ENCODE assay signal across 8 mouse cellular contexts in genomic region chr2:26342044-26342443, GRCm38 (mm10). TPM values are rescaled to one million over a fixed set of nuclear protein-coding genes. Genes with fewer than 3 reads are reported as not detected.
A peak's percentile ranks its signal among the peaks of the same experiment; 100 is the strongest.
DNase-seq lines count a peak whose midpoint lies in the region; ATAC-seq lines count a peak whose summit lies in the region.

No protein-coding gene starts in this region.

- H3K4me2 ChIP-seq in embryonic facial prominence, embryonic 12.5 days (replicated peaks), result no peak overlapping the region
- H3K4me2 ChIP-seq in kidney, embryonic 14.5 days (replicated peaks; ENCODE audit: low read depth, low read length), result no peak overlapping the region

- H3K27me3 ChIP-seq in embryonic facial prominence, embryonic 12.5 days, result no peaks in the 10 kb centered on the region
- no peaks in the 10 kb centered on the region for H3K27me3 ChIP-seq in embryonic facial prominence, embryonic 10.5 days (replicated peaks; ENCODE audit: low read depth, poor library complexity, severe bottlenecking)
- no peaks in the 10 kb centered on the region for H3K27me3 ChIP-seq in kidney, embryonic 14.5 days (ENCODE audit: control insufficient read depth, insufficient read depth, low read length)

- peaks cover 84% of the 10 kb centered on the region for H3K36me3 ChIP-seq in embryonic facial prominence, embryonic 12.5 days
- H3K36me3 ChIP-seq in embryonic facial prominence, embryonic 10.5 days (replicated peaks), result peaks cover 88% of the 10 kb centered on the region
- peaks cover 76% of the 10 kb centered on the region for H3K36me3 ChIP-seq in kidney, embryonic 14.5 days (ENCODE audit: control insufficient read depth, insufficient read depth, low read length)

- H3K4me3 ChIP-seq in embryonic facial prominence, embryonic 12.5 days, result no peak overlapping the region
- no peak overlapping the region for H3K4me3 ChIP-seq in embryonic facial prominence, embryonic 10.5 days
- H3K4me3 ChIP-seq in kidney, embryonic 14.5 days (ENCODE audit: low read length), result no peak overlapping the region

- 0 out of 2 replicates have a peak, but pooled peaks cover under 1% of the 10 kb centered on the region for H3K4me1 ChIP-seq in embryonic facial prominence, embryonic 12.5 days
- peaks cover 5% of the 10 kb centered on the region; the same call in 1 of the 2 replicates for H3K4me1 ChIP-seq in embryonic facial prominence, embryonic 10.5 days
- H3K4me1 ChIP-seq in kidney, embryonic 14.5 days (ENCODE audit: control insufficient read depth, insufficient read depth, low read length), result peaks cover 10% of the 10 kb centered on the region

- ATAC-seq in embryonic facial prominence, embryonic 12.5 days (ENCODE audit: insufficient number of reproducible peaks, insufficient read depth, low FRiP score, low TSS enrichment), result no peak
- ATAC-seq in kidney, embryonic 14.5 days (ENCODE audit: low FRiP score, low TSS enrichment), result peak; percentile 33; the same call in 1 of the 2 replicates

- H3K9me3 ChIP-seq in embryonic facial prominence, embryonic 12.5 days, result no peaks in the 10 kb centered on the region
- H3K9me3 ChIP-seq in embryonic facial prominence, embryonic 10.5 days, result no peaks in the 10 kb centered on the region
- H3K9me3 ChIP-seq in kidney, embryonic 14.5 days (ENCODE audit: control insufficient read depth, low read length), result no peaks in the 10 kb centered on the region

- no peak for DNase-seq in embryonic facial prominence, embryonic 10.5 days (ENCODE audit: low spot score)
- peak; percentile 85 for DNase-seq in cerebellum, adult 11-12 months
- peak; percentile 83 to 85 for DNase-seq in heart, adult 9 months (ENCODE audit: low spot score in 2 of 2)
- DNase-seq in liver, result peak; percentile 29
- DNase-seq in right cerebral cortex, postnatal 14 days, result peak; percentile 82
- DNase-seq in thymus, postnatal 36 days, result no peak

- no peak overlapping the region for H3K9ac ChIP-seq in embryonic facial prominence, embryonic 12.5 days
- H3K9ac ChIP-seq in kidney, embryonic 14.5 days (ENCODE audit: low read depth, low read length), result no peak overlapping the region

- 0 out of 2 replicates have a peak overlapping the region, but pooled peaks have one; percentile 12 for H3K27ac ChIP-seq in embryonic facial prominence, embryonic 12.5 days
- no peak overlapping the region for H3K27ac ChIP-seq in embryonic facial prominence, embryonic 10.5 days (replicated peaks)
- peak overlapping the region; percentile 79; the same call in 1 of the 2 replicates for H3K27ac ChIP-seq in kidney, embryonic 14.5 days (ENCODE audit: low read depth, low read length)

- WGBS in embryonic facial prominence, embryonic 12.5 days, result 80% methylated on average over 10 of the region's 10 CpGs
- 90% methylated on average over 10 of the region's 10 CpGs for WGBS in embryonic facial prominence, embryonic 10.5 days
- WGBS in kidney, embryonic 14.5 days, result 72% methylated on average over 10 of the region's 10 CpGs

RNA-seq across cellular contexts. Expression of gene Dnlz, which starts 9.9 kb away (rescaled TPM):
- polyA plus RNA-seq in embryonic facial prominence, embryonic 12.5 days (2016; fragmentation: Nextera tagmentation; extraction: Ambion mirVana), result 31.8 and 33.1 TPM in 2 replicates
- 31.5 and 32.2 TPM in 2 replicates for polyA plus RNA-seq in embryonic facial prominence, embryonic 10.5 days (2016; fragmentation: Nextera tagmentation; extraction: Ambion mirVana)
- 27.4 and 33.3 TPM in 2 replicates for polyA plus RNA-seq in kidney, embryonic 14.5 days (2014; fragmentation: Nextera tagmentation; extraction: Ambion mirVana)

RNA-seq across cellular contexts. Expression of gene Card9, which starts 18.7 kb away (rescaled TPM):
- polyA plus RNA-seq in embryonic facial prominence, embryonic 12.5 days (2016; fragmentation: Nextera tagmentation; extraction: Ambion mirVana), result 0.87 and 0.97 TPM in 2 replicates
- polyA plus RNA-seq in embryonic facial prominence, embryonic 10.5 days (2016; fragmentation: Nextera tagmentation; extraction: Ambion mirVana), result 0.87 and 0.96 TPM in 2 replicates
- 0.24 and 0.53 TPM in 2 replicates for polyA plus RNA-seq in kidney, embryonic 14.5 days (2014; fragmentation: Nextera tagmentation; extraction: Ambion mirVana)

RNA-seq across cellular contexts. Expression of gene Gpsm1, which starts 26.7 kb away (rescaled TPM):
- 82.6 and 91.1 TPM in 2 replicates for polyA plus RNA-seq in embryonic facial prominence, embryonic 12.5 days (2016; fragmentation: Nextera tagmentation; extraction: Ambion mirVana)
- 96.7 and 97.2 TPM in 2 replicates for polyA plus RNA-seq in embryonic facial prominence, embryonic 10.5 days (2016; fragmentation: Nextera tagmentation; extraction: Ambion mirVana)
- polyA plus RNA-seq in kidney, embryonic 14.5 days (2014; fragmentation: Nextera tagmentation; extraction: Ambion mirVana), result 25.7 and 27.1 TPM in 2 replicates

RNA-seq across cellular contexts. Expression of gene Snapc4, which starts 38.4 kb away (rescaled TPM):
- polyA plus RNA-seq in embryonic facial prominence, embryonic 12.5 days (2016; fragmentation: Nextera tagmentation; extraction: Ambion mirVana), result 39.2 and 42.7 TPM in 2 replicates
- 39.3 and 39.8 TPM in 2 replicates for polyA plus RNA-seq in embryonic facial prominence, embryonic 10.5 days (2016; fragmentation: Nextera tagmentation; extraction: Ambion mirVana)
- 24.6 and 29.3 TPM in 2 replicates for polyA plus RNA-seq in kidney, embryonic 14.5 days (2014; fragmentation: Nextera tagmentation; extraction: Ambion mirVana)

RNA-seq across cellular contexts. Expression of gene Entr1, which starts 47.1 kb away (rescaled TPM):
- polyA plus RNA-seq in embryonic facial prominence, embryonic 12.5 days (2016; fragmentation: Nextera tagmentation; extraction: Ambion mirVana), result 184 and 188 TPM in 2 replicates
- polyA plus RNA-seq in embryonic facial prominence, embryonic 10.5 days (2016; fragmentation: Nextera tagmentation; extraction: Ambion mirVana), result 133 and 137 TPM in 2 replicates
- 86.1 and 112 TPM in 2 replicates for polyA plus RNA-seq in kidney, embryonic 14.5 days (2014; fragmentation: Nextera tagmentation; extraction: Ambion mirVana)

Comparison
In these comparisons a context has a peak if more than half of its experiments do, and no peak if none do; other contexts are left out.
1. DNase-seq: peak in cerebellum, adult 11-12 months (single experiment), heart, adult 9 months (2 of 2), liver (single experiment) and right cerebral cortex, postnatal 14 days (single experiment); none in embryonic facial prominence, embryonic 10.5 days (single experiment) and thymus, postnatal 36 days (0 of 2).